Mouse (Mus musculus): Measurements from ENCODE around the gene Isy1.

Gene Isy1

DNA sequence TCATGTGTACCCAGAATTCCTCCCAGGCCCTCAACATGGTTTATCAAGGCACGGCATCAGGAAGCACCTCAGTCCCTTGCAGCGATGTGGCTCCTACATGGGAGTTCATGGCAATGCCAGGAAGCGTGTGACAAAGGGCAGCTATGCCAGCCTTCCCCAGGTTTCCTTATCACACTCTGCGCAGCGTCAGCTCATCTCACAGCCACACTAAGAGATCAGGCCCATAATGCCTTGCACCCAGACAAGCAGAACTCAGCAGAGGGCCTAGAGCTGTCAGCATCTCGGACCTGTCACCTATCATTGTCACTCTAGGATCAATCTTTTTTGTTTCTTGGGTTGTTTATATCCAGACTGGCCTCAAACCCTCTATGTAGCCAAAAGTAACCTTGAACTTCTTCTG is 39.0 kb downstream of the Isy1 start:
- no peak for DNase-seq

GRCm38 (mm10) chr6:87797321-87797720 is 41.3 kb downstream of the Isy1 start:
- no peak for DNase-seq

DNA sequence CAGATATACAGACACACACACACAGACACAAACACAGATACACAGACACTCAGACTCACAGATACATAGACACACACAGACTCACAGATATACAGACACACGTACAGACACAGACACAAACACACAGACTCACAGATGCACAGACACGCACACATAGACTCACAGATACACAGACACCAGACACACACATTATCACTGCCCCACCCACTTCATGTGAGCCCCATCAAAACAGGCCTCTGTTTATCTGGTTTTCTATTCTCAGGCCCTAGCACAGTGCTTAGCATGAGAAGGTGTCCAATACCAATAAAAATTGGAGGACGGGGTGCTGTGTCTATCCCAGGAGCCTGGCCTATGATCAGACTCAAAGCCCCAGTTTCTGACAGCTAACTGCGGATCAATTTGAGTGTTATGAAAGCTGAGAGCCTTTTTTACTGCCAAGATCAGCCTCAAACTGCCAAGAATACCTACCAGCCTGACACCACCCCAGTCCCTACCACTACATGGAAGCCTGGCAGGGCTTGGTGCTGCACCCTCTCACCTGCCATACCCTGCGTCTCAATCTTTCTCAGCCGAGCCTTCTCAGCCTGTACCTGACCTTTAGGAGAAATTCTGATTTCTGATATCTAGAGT is 42.2 kb downstream of the Isy1 start:
- DNase-seq: no peak

- DNase-seq: peak; percentile 81
Observed at GRCm38 (mm10) chr6:87795385-87796150, 43.0 kb downstream of the Isy1 start.

DNA sequence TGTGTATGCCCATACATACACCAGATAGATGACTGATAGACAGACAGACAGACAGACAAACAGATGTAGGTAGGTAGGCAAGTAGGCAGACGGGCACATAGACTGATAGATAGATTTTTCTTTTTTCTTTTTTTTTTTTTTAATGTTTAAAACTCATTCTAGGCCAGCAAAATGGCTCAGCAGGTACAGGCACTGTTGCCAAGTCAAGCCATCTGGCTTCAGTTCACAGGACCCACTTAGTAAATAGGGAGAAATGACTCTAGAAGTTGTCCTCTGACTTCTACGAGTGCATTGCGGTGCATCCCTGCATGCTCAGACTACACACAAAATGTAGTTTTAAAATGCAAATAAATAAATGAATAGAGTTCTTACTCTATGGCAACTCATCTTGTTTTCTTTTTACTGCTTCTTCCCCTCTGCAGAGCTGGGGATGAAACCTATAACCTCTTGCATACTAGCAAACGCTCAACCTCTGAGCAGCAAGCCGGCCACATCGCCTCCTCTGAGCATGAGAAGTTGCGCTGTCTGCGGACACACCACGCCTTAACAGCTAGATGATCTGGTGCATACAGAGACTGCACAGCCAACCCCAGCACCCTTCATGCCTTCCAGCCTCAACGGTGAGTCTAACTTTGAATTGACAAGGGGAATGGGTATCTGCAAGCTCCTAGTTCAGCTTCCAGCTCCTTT is 44.6 kb downstream of the Isy1 start:
- peak; percentile 92 for DNase-seq

- peak; percentile 51 for DNase-seq
Observed at GRCm38 (mm10) chr6:87791826-87792225, 46.8 kb downstream of the Isy1 start.

DNA sequence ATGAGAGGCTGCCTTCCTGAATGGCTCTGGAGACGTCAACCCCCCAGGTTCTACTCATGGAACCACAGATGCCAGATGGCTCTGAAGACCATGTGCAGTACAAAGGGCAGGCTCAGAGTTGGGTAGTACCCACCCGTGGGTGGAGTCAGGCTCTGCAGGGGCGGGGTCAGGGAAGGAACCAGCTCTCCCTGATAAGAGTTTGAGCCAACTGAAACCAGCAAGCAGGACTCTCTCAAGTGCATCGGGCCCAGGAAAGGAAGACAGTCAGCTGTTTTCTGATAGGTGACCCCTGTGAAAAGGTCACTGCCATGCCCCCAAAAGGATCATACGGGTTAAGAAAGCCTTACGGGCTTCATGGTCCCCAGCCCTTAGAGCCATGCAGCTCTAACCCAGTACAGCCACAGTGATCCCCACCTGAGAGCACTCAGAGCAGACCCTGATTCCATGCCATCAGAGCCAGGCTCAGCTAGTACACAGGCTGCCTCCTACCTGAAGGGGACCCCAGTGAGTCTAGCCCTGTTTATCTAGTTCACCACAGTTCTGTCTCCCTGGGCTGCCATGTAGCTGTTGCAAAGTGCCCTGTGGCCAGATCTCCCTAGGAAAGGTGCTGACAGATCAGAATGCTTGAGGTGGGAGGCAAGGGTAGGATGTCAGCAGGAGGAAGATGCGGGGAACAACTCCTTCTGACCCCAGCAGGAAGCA is 47.7 kb downstream of the Isy1 start:
- DNase-seq: peak; percentile 48

- peak; percentile 5 for DNase-seq
Observed at GRCm38 (mm10) chr6:87789791-87790190, 48.8 kb downstream of the Isy1 start.

- DNase-seq: peak; percentile 29
Observed at GRCm38 (mm10) chr6:87788896-87789587, 49.6 kb downstream of the Isy1 start.

DNA sequence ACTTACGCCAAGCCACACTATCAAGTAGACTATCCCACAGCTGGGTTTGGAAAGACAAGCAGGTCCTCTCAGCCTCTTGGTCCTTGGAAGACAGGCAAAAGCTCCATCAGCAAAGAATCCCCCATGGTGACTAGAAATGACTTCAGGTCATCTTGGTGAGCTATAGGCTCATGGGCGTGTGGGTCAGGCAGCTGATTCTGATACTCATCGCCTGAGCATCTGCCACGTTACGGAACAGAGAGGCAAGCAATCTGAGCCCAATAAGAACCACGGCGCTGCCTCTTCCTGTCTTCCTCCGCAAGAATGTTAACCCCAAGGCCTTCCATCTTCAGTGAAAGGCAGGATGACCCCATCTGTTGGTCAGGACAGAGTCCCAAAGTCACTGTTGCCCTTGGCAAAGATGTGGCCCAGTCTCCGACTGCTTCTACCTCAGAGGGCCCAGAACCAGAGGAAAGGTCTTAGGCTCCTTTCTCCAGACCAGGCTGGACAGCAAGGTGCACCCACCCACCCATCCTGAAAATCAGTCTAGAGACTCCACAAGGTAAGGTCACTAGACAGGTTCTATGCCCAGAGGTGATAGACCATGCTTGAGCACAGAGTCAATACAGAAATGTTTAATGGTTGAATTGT is 50.2 kb downstream of the Isy1 start:
- peak; percentile 3 for DNase-seq

- peak; percentile 7 for DNase-seq
Observed at GRCm38 (mm10) chr6:87787108-87787890, 51.3 kb downstream of the Isy1 start.

DNA sequence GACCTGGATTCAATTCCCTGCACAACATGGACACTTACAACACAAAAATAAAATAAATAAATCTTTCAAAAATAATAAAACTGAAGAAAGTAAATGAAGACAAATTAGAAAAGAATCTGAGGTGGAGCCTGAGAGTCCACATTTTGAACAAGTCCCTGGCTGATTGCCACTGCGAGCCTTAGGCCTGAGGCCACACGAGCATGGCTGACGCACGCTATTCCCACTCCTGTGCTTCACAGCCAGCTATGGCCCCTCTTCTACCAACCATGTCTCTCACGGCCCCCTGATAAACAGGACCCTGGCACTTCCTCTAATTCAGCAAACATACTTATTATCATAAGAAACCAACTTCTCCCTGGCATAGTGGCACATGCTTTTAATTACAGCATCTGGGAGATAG is 52.0 kb downstream of the Isy1 start:
- DNase-seq: peak; percentile 15

DNA sequence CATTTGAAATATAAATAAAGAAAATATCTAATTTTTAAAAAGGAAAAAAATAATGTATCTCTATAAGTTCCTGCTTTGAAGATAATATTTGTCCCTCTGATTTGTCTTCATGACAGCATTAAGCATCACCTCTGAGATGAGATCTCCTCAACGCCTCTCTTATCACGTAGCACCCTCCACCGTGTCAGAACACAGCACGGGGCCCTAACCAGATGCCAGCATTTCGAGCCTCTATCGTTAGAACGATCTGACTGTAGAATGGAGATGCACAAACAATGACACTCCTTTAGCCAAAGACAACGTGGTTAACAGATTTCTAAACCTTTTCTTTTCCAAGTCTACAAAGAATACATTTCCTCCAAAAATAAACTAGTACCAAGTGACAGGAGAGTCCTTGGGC is 54.6 kb downstream of the Isy1 start:
- no peak for DNase-seq

DNA sequence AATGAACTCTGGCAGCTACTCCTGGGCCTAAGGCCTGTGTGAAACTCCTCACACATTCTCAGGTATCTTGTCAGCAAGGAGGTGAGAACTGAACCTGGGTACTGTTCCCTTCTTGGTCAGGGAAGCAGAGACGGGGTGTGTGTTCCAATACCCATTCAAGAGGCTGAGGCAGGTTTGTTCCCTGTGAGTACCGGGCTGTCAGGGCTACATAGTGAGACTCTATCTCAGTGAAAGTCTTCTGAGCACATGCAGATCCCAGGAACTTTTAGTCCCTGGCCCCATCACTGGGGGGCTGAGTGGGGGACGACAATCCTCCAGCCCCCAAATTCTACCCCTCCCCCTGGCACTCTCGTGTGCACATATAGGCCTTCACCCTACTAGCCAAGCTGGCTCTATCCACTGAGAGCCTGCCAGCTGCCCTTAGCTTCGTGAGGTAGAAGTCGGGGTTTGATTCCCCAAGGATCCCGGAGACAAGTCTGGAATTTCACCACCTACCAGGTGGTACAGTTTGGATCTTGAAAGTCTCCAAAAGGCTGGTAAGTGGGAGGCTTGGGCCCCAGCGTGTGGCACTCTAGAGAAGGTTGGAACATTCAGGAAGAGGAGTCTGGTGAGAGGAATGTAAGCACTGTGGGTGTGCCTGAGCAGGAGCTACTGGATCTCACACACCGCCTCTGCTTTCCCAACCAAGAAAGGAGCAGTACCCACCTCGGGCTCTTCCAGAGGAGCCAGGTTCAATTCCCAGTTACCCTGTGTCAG is 57.9 kb downstream of the Isy1 start:
- DNase-seq: no peak

DNA sequence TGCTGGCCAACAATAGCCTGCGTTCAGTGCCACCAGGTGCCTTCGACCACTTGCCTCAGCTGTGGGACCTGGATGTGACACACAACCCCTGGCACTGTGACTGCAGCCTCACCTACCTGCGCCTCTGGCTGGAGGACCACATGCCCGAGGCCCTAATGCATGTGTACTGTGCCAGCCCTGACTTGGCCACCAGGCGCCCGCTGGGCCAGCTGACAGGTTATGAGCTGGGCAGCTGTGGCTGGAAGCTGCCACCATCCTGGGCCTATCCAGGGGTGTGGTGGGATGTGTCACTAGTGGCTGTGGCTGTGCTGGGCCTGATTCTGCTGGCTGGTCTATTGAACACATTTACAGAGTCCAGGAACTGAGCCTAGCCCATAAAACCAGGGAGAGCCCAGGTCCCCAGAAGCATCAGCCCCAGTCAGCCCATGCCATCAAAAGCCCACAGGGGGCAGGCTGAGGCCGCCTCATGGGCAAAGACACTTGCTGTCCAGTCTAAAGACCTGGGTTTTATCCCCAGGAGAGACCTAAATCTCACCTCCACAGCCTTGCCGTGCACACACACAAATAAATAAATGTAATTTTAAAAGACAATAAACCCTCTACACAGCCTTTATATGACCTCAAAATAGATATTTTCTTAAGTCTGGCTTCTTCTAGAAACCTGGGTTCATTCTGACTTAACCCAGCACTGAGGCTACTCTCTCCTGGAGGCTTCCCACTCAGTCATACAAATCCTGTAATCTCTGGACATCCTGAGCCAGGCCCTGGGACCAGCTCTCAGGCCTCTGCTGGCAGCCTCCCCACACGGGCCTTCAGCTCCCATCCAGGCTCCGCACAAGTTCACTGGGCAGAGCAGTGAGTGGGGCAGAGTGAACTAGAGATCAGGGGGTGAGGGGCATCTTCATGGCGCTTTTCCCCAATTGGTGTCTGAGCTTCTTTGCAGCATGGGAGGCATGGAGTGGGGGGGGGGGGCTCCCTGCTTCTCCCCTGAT is 59.1 kb downstream of the Isy1 start:
- DNase-seq: peak; percentile 23

GRCm38 (mm10) chr6:87778294-87779173 is 60.1 kb downstream of the Isy1 start:
- no peak for DNase-seq

DNA sequence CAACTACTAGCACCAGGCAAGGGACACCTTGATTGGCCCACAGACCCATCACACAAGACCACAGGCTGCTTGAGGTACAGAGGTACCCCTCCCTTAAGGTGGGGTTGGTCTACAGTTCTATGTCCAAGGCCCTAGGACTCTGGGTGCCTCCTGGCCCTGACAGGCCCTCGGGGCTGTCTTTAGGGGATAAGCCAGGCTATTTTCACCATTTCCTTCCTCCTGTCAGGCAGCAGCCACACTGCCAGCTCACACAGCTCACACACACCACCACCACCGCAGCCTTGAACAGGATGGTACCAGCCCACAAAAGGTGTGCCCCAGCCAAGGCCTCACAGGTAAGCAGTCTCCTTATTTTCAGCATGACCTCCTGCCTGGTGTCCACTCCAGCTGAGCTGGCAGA is 60.8 kb downstream of the Isy1 start, which contains the start of gene Gp9:
Gene Gp9 (plus strand): TSS at position 231 of the 400 bp plus-strand sequence.
- no peak for DNase-seq

GRCm38 (mm10) chr6:87776663-87777062 is 61.9 kb downstream of the Isy1 start:
- no peak for DNase-seq

Data from cerebellum, adult 9-10 months (tissue).